Mouse (Mus musculus) gastrocnemius, postnatal 25 days (tissue): ENCODE results near the gene Gm14406. TPM values are rescaled to one million over a fixed set of nuclear protein-coding genes. Genes with fewer than 3 reads are reported as not detected.
"Not testable (repeated sequence)": the region's sequence is repeated elsewhere in the genome, so short reads cannot be mapped to it uniquely, and the experiment has no call there.

Source experiments
- DNase-seq: peaks from one replicate; pipeline ENCODE4 v3.0.0; 2022
- long read RNA-seq, 2 experiments: library from polyadenylated mRNA; stranded (forward); transcript quantifications; one replicate each; pipeline ENCODE4 v2.0.0; 2021
- total RNA-seq, 2 experiments: library from RNA; stranded (reverse); gene quantifications; 1 replicate in 1 of 2; 2 replicates in 1 of 2; pipeline ENCODE4 v1.2.3; 2021

Gene Gm14406
- total RNA-seq, result not detected
- long read RNA-seq, experiment 1, result 0 reads
- long read RNA-seq, experiment 2, result 0 reads

- not testable (repeated sequence) for DNase-seq
Observed at GRCm38 (mm10) chr2:177577998-177578397, at the start of gene Gm14406. Gm14406 (minus strand) TSS chr2:177578210.

GRCm38 (mm10) chr2:177575141-177575540 is 2.9 kb downstream of the Gm14406 start:
- DNase-seq, result not testable (repeated sequence)

GRCm38 (mm10) chr2:177559365-177559764 is 18.6 kb downstream of the Gm14406 start:
- not testable (repeated sequence) for DNase-seq

GRCm38 (mm10) chr2:177555261-177555660 is 22.7 kb downstream of the Gm14406 start:
- DNase-seq, result not testable (repeated sequence)

- not testable (repeated sequence) for DNase-seq
Observed at GRCm38 (mm10) chr2:177537717-177538116, 40.3 kb downstream of the Gm14406 start.

GRCm38 (mm10) chr2:177537141-177537540 is 40.9 kb downstream of the Gm14406 start:
- DNase-seq, result not testable (repeated sequence)

- DNase-seq, result no peak
Observed at GRCm38 (mm10) chr2:177535876-177536275, 42.1 kb downstream of the Gm14406 start.

GRCm38 (mm10) chr2:177524171-177524570 is 53.8 kb downstream of the Gm14406 start:
- not testable (repeated sequence) for DNase-seq

- DNase-seq, result not testable (repeated sequence)
Observed at GRCm38 (mm10) chr2:177523674-177524073, 54.3 kb downstream of the Gm14406 start.

- peak; percentile 23 for DNase-seq
Observed at GRCm38 (mm10) chr2:177523061-177523460, 54.9 kb downstream of the Gm14406 start.

GRCm38 (mm10) chr2:177520035-177520434 is 58.0 kb downstream of the Gm14406 start:
- no peak for DNase-seq

Other genes starting within 250 kb of the Gm14406 start
- gene Gm14418, start 179.9 kb downstream of the Gm14406 start, total RNA-seq, result 1 to 10 TPM; 9.4 to 9.9 TPM
- gene Zfp970, start 113.5 kb downstream of the Gm14406 start, total RNA-seq, result 10 to 100 TPM; 28.5 to 35.5 TPM
- 10 to 100 TPM; 24.8 to 29.1 TPM for gene Gm14403, start 80.0 kb downstream of the Gm14406 start, total RNA-seq
- gene Gm14322, start 181.1 kb upstream of the Gm14406 start, total RNA-seq, result 10 to 100 TPM; 18.2 to 21.1 TPM